Mouse (Mus musculus): ENCODE data around the gene Adm2.

The Adm2 gene

GRCm38 (mm10) chr15:89313359-89313758 is 9.2 kb upstream of the Adm2 start:
- DNase-seq (ENCODE audit: low spot score), result no peak

- DNase-seq (ENCODE audit: low spot score), result no peak
These were observed 8.4 kb upstream of the Adm2 start for GRCm38 (mm10) chr15:89314107-89314506.

- DNase-seq (ENCODE audit: low spot score), result no peak
These were observed 7.9 kb upstream of the Adm2 start for GRCm38 (mm10) chr15:89314511-89315189.

- peak; percentile 90 for DNase-seq (ENCODE audit: low spot score)
These were observed 7.3 kb upstream of the Adm2 start, which contains the start of gene Sbf1 for GRCm38 (mm10) chr15:89315190-89315731. Gene Sbf1, minus strand, starts transcription at chr15:89315311.

- no peak for DNase-seq (ENCODE audit: low spot score)
These were observed 6.4 kb upstream of the Adm2 start for GRCm38 (mm10) chr15:89316146-89316545.

GRCm38 (mm10) chr15:89321264-89321663 is 1.3 kb upstream of the Adm2 start:
- DNase-seq (ENCODE audit: low spot score), result no peak

GRCm38 (mm10) chr15:89323656-89324055 is 1.1 kb downstream of the Adm2 start:
- DNase-seq (ENCODE audit: low spot score), result no peak

DNA sequence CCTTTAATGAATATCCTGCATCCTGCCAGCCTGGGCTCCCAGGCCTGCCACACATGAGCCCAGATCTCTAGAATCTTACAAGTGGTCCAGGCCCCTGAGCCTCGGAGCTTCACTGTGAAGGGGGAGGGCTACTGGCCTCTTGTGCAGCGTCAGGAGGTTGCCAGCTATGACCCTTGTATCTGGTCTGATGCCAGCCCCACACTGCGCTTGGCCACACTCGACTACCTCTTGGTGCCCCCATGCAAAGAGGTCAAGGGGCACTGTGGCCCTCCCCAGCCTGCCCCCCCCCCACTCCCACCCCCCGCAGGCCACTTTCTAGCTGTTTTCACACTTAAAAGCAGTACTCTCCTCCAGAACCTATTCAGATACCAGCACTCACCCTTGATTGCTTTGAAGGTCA is 3.9 kb downstream of the Adm2 start:
- DNase-seq (ENCODE audit: low spot score), result no peak

GRCm38 (mm10) chr15:89334271-89334670 is 11.8 kb downstream of the Adm2 start, which contains the start of gene Miox:
Gene Miox, plus strand, starts transcription at chr15:89334398.
- DNase-seq (ENCODE audit: low spot score), result no peak

- no peak for DNase-seq (ENCODE audit: low spot score)
These were observed 12.4 kb downstream of the Adm2 start for GRCm38 (mm10) chr15:89334774-89335537.

DNA sequence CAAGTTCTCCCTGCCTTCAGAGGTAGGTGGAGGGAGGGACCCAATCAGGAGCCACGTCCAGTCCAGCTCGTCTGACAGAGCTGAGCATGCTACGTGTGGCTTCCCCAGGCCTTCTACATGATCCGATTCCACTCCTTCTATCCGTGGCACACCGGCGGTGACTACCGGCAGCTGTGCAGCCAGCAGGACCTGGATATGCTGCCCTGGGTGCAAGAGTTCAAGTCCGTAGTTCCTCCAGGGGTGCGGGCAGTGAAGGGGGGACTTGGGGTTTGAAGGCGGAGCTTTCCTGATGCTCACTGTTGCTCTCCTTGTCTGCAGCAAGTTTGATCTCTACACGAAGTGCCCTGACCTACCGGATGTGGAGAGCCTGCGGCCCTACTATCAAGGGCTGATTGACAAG is 13.9 kb downstream of the Adm2 start:
- no peak for DNase-seq (ENCODE audit: low spot score)

GRCm38 (mm10) chr15:89339696-89340095 is 17.2 kb downstream of the Adm2 start:
- no peak for DNase-seq (ENCODE audit: low spot score)

DNA sequence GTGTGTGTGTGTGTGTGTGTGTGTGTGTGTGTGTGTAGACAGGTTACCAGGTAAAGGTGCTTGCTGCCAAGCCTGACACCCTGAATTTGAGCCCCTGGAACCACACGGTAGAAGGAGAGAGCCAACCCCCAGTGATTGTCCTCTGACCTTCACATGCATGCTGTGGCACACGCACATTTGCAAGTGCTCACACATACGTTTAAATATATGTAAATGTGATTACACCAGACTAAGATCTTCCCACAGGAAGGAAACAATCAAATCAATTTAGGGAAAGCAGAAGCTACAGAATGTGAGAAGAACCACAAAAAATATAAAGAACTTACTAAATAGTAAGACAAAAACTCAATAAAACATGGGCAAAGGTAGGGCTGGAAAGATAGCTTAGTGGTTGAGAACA is 17.6 kb downstream of the Adm2 start:
- no peak for DNase-seq (ENCODE audit: low spot score)

DNA sequence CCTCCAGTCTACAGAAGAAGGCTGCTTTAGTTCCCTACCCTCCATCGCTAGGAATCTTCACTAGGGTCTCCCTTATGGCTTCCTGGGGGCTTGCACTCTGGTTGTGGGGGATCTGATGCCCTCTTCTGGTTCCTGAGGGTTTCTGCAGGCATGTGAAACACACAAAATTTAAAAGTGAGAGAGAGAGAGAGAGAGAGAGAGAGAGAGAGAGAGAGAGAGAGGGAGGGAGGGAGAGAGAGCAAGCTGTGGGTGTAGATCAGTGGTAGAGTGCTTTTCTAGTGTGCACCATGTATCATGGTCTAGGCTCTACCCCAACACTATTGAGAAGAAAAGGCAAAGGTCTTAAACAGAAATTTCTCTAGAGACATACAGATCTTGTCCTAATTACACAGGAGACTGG is 19.2 kb downstream of the Adm2 start:
- no peak for DNase-seq (ENCODE audit: low spot score)

- no peak for DNase-seq (ENCODE audit: low spot score)
These were observed 20.8 kb downstream of the Adm2 start for GRCm38 (mm10) chr15:89343325-89343724.

DNA sequence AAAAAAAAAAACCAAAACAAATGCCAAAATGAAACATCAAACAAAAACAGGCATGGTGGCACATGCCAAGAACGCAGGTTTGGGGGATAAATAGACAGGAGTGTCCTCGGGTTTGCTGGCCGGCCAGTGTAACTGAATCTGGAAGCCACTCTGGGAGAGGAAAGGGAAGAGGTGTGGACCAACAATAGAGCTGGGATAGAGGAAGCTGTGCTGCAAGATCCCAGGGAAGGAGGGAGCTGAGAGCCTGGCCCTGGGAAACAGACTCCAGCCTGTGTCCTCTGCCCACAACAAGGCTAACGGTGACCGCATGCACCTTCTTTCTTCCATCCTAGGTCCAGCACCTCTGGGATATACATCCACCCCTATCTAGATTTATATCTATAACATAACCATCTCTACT is 27.9 kb downstream of the Adm2 start:
- DNase-seq (ENCODE audit: low spot score), result no peak

- no peak for DNase-seq (ENCODE audit: low spot score)
These were observed 28.8 kb downstream of the Adm2 start for GRCm38 (mm10) chr15:89351302-89351701.

DNA sequence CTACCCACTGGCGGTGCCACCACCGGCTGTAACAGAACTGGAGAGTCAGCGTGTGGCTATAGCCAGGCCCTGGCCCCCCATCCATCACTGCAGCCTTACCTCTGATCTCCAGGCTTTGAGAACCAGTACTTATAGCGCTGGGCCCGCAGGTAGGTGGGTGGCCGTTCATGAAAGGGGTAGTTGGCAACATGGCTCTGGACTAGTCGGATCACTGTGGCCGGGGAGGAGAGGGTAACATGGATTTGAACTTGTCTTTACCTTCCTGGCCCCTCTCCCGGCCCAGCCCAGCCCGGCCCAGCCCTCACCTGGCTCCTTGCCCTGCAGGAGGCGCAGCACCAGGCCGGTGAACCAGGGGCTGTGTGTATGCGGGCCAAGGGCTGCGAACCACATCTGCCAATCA is 29.5 kb downstream of the Adm2 start:
- DNase-seq (ENCODE audit: low spot score), result no peak

DNA sequence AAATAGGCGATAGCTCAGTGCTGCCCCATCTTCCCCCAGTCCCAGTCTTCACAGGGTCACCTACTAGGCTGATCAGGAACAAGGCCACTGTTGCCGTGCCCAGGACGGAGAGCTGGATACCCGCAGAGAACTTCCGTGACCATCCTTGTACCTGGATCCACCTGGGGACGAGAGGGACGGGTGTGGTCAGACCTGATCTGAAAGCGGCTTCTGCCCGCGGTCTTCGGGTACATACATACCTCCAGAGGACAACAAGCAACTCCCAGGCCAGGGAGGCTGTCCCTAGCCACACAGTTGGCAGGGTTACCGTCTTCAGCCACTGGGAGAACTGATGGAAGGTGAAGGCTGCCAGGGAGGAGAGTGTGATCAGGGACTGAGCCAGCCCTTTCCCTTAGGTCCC is 30.3 kb downstream of the Adm2 start:
- no peak for DNase-seq (ENCODE audit: low spot score)

DNA sequence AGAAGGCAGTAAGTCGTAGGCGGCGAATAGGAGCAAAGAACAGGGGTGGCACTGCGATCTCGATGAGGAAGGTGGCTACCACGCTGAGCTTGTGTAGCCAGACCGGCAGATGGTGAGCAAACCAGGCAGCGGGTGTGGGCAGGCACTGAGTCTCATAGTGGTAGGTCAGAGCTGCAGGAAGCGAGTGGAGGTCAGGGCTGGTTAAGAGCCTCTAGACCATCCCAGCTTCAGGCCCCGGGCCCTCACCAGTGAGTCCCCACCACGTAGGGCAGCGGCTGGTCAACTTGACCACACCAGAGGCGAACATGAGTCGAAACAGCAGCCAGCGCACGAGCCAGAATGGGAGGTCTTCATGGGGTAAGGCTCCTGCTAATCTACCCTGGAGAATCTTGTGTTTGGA is 31.3 kb downstream of the Adm2 start:
- no peak for DNase-seq (ENCODE audit: low spot score)

- DNase-seq (ENCODE audit: low spot score), result no peak
These were observed 31.9 kb downstream of the Adm2 start for GRCm38 (mm10) chr15:89354455-89354854.

DNA sequence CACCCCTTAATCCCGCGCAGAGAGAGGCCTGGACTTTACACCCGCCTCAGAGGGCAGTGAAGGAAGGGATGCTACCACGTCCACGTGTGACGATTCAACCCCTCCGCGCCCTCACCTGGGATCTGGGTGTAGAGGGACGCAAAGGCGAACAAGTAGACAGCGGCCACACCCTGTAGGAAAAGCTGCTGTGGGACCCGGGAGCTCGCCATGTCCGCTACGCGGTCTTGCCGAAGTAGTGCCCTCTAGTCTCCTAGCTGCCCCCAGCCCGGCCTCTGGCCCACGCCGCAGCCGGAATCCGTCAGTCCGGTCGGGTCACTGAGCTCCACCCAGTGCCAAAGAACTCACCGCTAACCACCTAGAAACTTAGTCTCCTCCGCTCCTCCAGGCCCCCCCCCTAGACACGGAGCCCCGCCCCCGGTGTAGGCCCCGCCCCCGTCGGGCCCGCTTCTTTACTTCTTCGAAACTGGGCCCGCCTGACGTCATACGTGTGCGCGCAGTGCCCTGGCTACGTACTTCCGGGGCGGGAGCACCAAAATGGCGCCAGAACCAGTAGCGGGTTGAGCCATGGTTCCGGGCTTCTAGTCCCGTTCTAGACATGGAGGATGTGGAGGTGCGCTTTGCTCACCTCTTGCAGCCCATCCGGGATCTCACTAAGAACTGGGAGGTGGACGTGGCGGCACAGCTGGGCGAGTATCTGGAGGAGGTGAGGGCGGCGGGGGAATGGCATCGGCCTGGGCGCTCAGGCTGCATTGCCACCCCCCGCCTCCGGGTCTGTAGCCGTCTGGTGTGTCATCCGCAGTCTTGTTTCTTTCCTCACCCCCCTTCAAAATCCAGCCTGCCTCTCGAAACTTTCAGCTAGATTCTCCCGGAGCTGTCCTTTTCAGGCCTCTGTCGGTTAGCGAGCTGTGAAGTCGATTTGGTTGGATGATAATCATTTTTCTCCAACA is 33.0 kb downstream of the Adm2 start, which contains the start of the genes Lmf2 and Ncaph2:
Lmf2 (minus strand) TSS at position 419 of the 947 bp plus-strand sequence.
Ncaph2 (plus strand) TSS at position 479 of the 947 bp plus-strand sequence.
- peak; percentile 82 for DNase-seq (ENCODE audit: low spot score)
